Mouse (Mus musculus) cerebellum, adult 2 months (tissue): ENCODE results near the gene Kat8.

Experiments used
- CTCF ChIP-seq: fragments of 200-500 bp; IDR thresholded peaks from 2 replicates; pipeline ENCODE4 v1.5.1; 2011; ENCODE audit warnings: low read depth, mild to moderate bottlenecking, control low read depth, low read length, moderate library complexity, borderline replicate concordance; ENCODE audit not compliant: insufficient read depth
- POLR2A ChIP-seq: fragments of 200-500 bp; IDR thresholded peaks from 2 replicates; pipeline ENCODE4 v1.6.1; 2011; ENCODE audit warnings: low read length, control low read depth, borderline replicate concordance; ENCODE audit not compliant: insufficient read depth

GRCm38 (mm10) chr7:127934075-127934474, 21.8 kb downstream of the Kat8 start:
- no peak for TF ChIP-seq CTCF
- TF ChIP-seq POLR2A = no peak
